Mouse (Mus musculus) E14TG2a.4 (cell line): ENCODE results near the gene Adam10.

Experiments used
- CTCF ChIP-seq: conservative IDR thresholded peaks from 2 replicates; pipeline ENCODE4 v1.5.1; 2014; ENCODE audit warnings: low read length
- NANOG ChIP-seq: IDR thresholded peaks from 2 replicates; pipeline ENCODE4 v1.6.1; 2014; ENCODE audit warnings: borderline replicate concordance, low read length, mixed read lengths

DNA sequence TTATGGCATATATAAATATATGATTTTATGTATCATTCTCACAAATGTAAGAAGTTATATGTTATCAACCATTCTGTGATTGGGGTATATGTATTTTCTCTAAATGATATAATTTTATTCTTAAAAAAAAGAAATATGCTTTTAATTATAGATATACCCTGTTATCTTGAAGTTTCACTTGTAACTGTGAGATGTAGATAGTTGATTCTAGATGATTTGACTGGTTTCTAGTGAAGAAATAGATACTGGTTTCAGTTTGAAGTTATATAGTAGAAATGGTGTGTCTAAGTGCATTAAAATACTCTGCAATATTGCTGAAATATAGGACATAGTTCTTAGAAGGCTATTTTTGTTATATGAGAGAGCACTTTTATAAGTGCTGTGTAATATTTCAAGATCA, 11.8 kb downstream of the Adam10 start:
- TF ChIP-seq CTCF (no peak), NANOG (no peak)
